Mouse (Mus musculus) hindbrain, postnatal 0 days (tissue): Measurements from ENCODE around the gene Arhgef33. TPM values are rescaled to one million over a fixed set of nuclear protein-coding genes. Genes with fewer than 3 reads are reported as not detected.
A peak's percentile ranks its signal among the peaks of the same experiment; 100 is the strongest.

Experiments used
- ATAC-seq: fragments of 200-750 bp; cut with Nextera tagmentation; 2 replicates; pipeline ENCODE4 v1.8.0; 2017; ENCODE audit warnings: mild to moderate bottlenecking, moderate TSS enrichment, moderate library complexity
- DNase-seq: peaks from one replicate; pipeline ENCODE4 v3.0.0-alpha.2; 2015; ENCODE audit warnings: low spot score
- H3K27ac ChIP-seq: fragments of 300-500 bp; sonication (generic); 2 replicates; pipeline ENCODE4 v1.5.1; 2014; ENCODE audit warnings: mild to moderate bottlenecking
- H3K27me3 ChIP-seq: fragments of 300-500 bp; sonication (generic); 2 replicates; pipeline ENCODE4 v1.6.1; 2014; ENCODE audit warnings: low read length, mixed read lengths; ENCODE audit not compliant: insufficient read depth
- H3K36me3 ChIP-seq: fragments of 300-500 bp; sonication (generic); 2 replicates; pipeline ENCODE4 v1.6.1; 2014; ENCODE audit warnings: low read length, mixed read lengths; ENCODE audit not compliant: insufficient read depth
- H3K4me1 ChIP-seq: fragments of 300-500 bp; sonication (generic); 2 replicates; pipeline ENCODE4 v1.6.1; 2014; ENCODE audit warnings: antibody characterized with exemption, low read length, mixed read lengths; ENCODE audit not compliant: insufficient read depth
- H3K4me2 ChIP-seq: fragments of 300-500 bp; sonication (generic); 2 replicates; pipeline ENCODE4 v1.6.1; 2014; ENCODE audit warnings: low read depth, mild to moderate bottlenecking, low read length, moderate library complexity, mixed read lengths
- H3K4me3 ChIP-seq: fragments of 300-500 bp; sonication (generic); 2 replicates; pipeline ENCODE4 v1.5.1; 2014; ENCODE audit warnings: low read length
- H3K9ac ChIP-seq: fragments of 300-500 bp; sonication (generic); replicated peaks from 2 replicates; pipeline ENCODE4 v1.6.1; 2014; ENCODE audit warnings: mild to moderate bottlenecking, low read length, moderate library complexity, mixed read lengths
- H3K9me3 ChIP-seq: fragments of 300-500 bp; sonication (generic); 2 replicates; pipeline ENCODE4 v1.6.1; 2016; ENCODE audit warnings: low read length, mixed read lengths
- CTCF ChIP-seq: IDR thresholded peaks from 2 replicates; pipeline ENCODE4 v1.5.1; 2016; ENCODE audit warnings: antibody characterized with exemption, control low read depth, low read depth
- WGBS: fragments of 180-500 bp; shearing (Covaris S2); extraction: QIAGEN DNeasy Blood & Tissue Kit; methylation state at CpG from one replicate; pipeline ENCODE4 v1.1.7; 2014; 5-methylcytosine and 5-hydroxymethylcytosine counted together
- polyA plus RNA-seq: library from polyadenylated mRNA; unstranded; fragments of >200 nt; fragmentation: Nextera tagmentation; extraction: Ambion mirVana; gene quantifications from 2 replicates; pipeline ENCODE4 v1.2.1, GENCODE M21; 2015
- total RNA-seq: library from RNA; depleted of rRNA; stranded (reverse); fragments of >200 nt; gene quantifications from 2 replicates; pipeline ENCODE4 v1.2.3, GENCODE M21; 2014

The Arhgef33 gene
- total and polyA plus RNA-seq, 2 experiments from 2014 or later = 9.0 to 28.4 TPM

GRCm38 (mm10) chr17:80311761-80312160 lies 4.6 kb downstream of the Arhgef33 start:
- no peak for ATAC-seq
- no peak overlapping the region for H3K4me3 ChIP-seq
- no peak for TF ChIP-seq CTCF
- no peaks in the 10 kb centered on the region; the same call in 1 of the 2 replicates for H3K4me1 ChIP-seq
- H3K27ac ChIP-seq = peak overlapping the region; percentile 49
- H3K36me3 ChIP-seq = no peaks in the 10 kb centered on the region
- 0 out of 2 replicates have a peak overlapping the region, but pooled peaks have one; percentile 7 for H3K4me2 ChIP-seq
- no peak overlapping the region for H3K9ac ChIP-seq
- 44% methylated on average over 9 of the region's 9 CpGs for WGBS
- H3K27me3 ChIP-seq = no peaks in the 10 kb centered on the region
- no peaks in the 10 kb centered on the region for H3K9me3 ChIP-seq
- peak; percentile 25 for DNase-seq

GRCm38 (mm10) chr17:80312405-80312804 lies 5.2 kb downstream of the Arhgef33 start:
- Histone ChIP-seq H3K4me3 (no peak overlapping the region), H3K36me3 (no peaks in the 10 kb centered on the region), H3K9ac (no peak overlapping the region), H3K4me1 (no peaks in the 10 kb centered on the region; the same call in 1 of the 2 replicates), H3K9me3 (no peaks in the 10 kb centered on the region), H3K27ac (peak overlapping the region; percentile 49), H3K4me2 (no peak overlapping the region), H3K27me3 (no peaks in the 10 kb centered on the region)
- 80% methylated on average over 4 of the region's 4 CpGs for WGBS
- ATAC-seq (no peak), DNase-seq (peak; percentile 15)
- TF ChIP-seq CTCF = no peak

- H3K4me1 ChIP-seq = no peaks in the 10 kb centered on the region
- WGBS = 88% methylated on average over 6 of the region's 6 CpGs
- H3K36me3 ChIP-seq = no peaks in the 10 kb centered on the region
- no peaks in the 10 kb centered on the region for H3K9me3 ChIP-seq
- no peaks in the 10 kb centered on the region for H3K27me3 ChIP-seq
- ATAC-seq (no peak), DNase-seq (no peak)
- H3K4me2 ChIP-seq = no peak overlapping the region
- no peak for TF ChIP-seq CTCF
- H3K27ac ChIP-seq = no peak overlapping the region
- H3K9ac ChIP-seq = no peak overlapping the region
- no peak overlapping the region for H3K4me3 ChIP-seq
Observed at GRCm38 (mm10) chr17:80322228-80322627, 15.0 kb downstream of the Arhgef33 start.

GRCm38 (mm10) chr17:80323015-80323414 lies 15.8 kb downstream of the Arhgef33 start:
- no peak overlapping the region for H3K27ac ChIP-seq
- H3K4me3 ChIP-seq = no peak overlapping the region
- H3K9me3 ChIP-seq = no peaks in the 10 kb centered on the region
- H3K4me1 ChIP-seq = no peaks in the 10 kb centered on the region
- WGBS = 71% methylated on average over 4 of the region's 4 CpGs
- no peaks in the 10 kb centered on the region for H3K27me3 ChIP-seq
- no peak overlapping the region for H3K9ac ChIP-seq
- no peaks in the 10 kb centered on the region for H3K36me3 ChIP-seq
- no peak overlapping the region for H3K4me2 ChIP-seq
- DNase-seq (no peak), ATAC-seq (no peak)
- no peak for TF ChIP-seq CTCF

- no peak for TF ChIP-seq CTCF
- no peak overlapping the region for H3K4me2 ChIP-seq
- no peaks in the 10 kb centered on the region for H3K9me3 ChIP-seq
- H3K9ac ChIP-seq = no peak overlapping the region
- 75% methylated on average over 8 of the region's 8 CpGs for WGBS
- no peak overlapping the region for H3K27ac ChIP-seq
- no peaks in the 10 kb centered on the region for H3K4me1 ChIP-seq
- ATAC-seq (no peak), DNase-seq (no peak)
- H3K27me3 ChIP-seq = no peaks in the 10 kb centered on the region
- H3K36me3 ChIP-seq = no peaks in the 10 kb centered on the region
- no peak overlapping the region for H3K4me3 ChIP-seq
Observed at GRCm38 (mm10) chr17:80323658-80324057, 16.5 kb downstream of the Arhgef33 start.

GRCm38 (mm10) chr17:80324521-80324920 lies 17.3 kb downstream of the Arhgef33 start:
- Histone ChIP-seq H3K27ac (no peak overlapping the region), H3K4me1 (no peaks in the 10 kb centered on the region), H3K9ac (no peak overlapping the region), H3K4me3 (no peak overlapping the region), H3K27me3 (no peaks in the 10 kb centered on the region), H3K9me3 (no peaks in the 10 kb centered on the region), H3K36me3 (no peaks in the 10 kb centered on the region), H3K4me2 (no peak overlapping the region)
- TF ChIP-seq CTCF = no peak
- WGBS = 84% methylated on average over 7 of the region's 7 CpGs
- ATAC-seq (no peak), DNase-seq (no peak)

GRCm38 (mm10) chr17:80325456-80325855 lies 18.2 kb downstream of the Arhgef33 start:
- Histone ChIP-seq H3K4me2 (no peak overlapping the region), H3K4me1 (no peaks in the 10 kb centered on the region), H3K9me3 (no peaks in the 10 kb centered on the region), H3K27ac (no peak overlapping the region), H3K9ac (no peak overlapping the region), H3K27me3 (no peaks in the 10 kb centered on the region), H3K36me3 (no peaks in the 10 kb centered on the region), H3K4me3 (no peak overlapping the region)
- no peak for DNase-seq
- ATAC-seq = no peak
- 94% methylated on average over 4 of the region's 5 CpGs for WGBS
- no peak for TF ChIP-seq CTCF
